Mouse (Mus musculus) neural tube, embryonic 15.5 days (tissue): Measurements from ENCODE around the gene Lrp1. TPM values are rescaled to one million over a fixed set of nuclear protein-coding genes. Genes with fewer than 3 reads are reported as not detected.

Experiments used
- ATAC-seq: fragments of 200-750 bp; cut with Nextera tagmentation; 2 replicates; pipeline ENCODE4 v1.8.0; 2017; ENCODE audit warnings: mild to moderate bottlenecking, moderate TSS enrichment, moderate library complexity; ENCODE audit not compliant: low FRiP score
- H3K27ac ChIP-seq: fragments of 300-500 bp; sonication (generic); replicated peaks from 2 replicates; pipeline ENCODE4 v1.5.1; 2015; ENCODE audit warnings: mild to moderate bottlenecking, inconsistent platforms
- H3K27me3 ChIP-seq: fragments of 300-500 bp; sonication (generic); replicated peaks from 2 replicates; pipeline ENCODE4 v1.6.1; 2015; ENCODE audit warnings: inconsistent platforms
- H3K36me3 ChIP-seq: fragments of 300-500 bp; sonication (generic); 2 replicates; pipeline ENCODE4 v1.6.1; 2015; ENCODE audit warnings: inconsistent platforms
- H3K4me1 ChIP-seq: fragments of 300-500 bp; sonication (generic); 2 replicates; pipeline ENCODE4 v1.6.1; 2015; ENCODE audit warnings: inconsistent platforms
- H3K4me2 ChIP-seq: fragments of 300-500 bp; sonication (generic); 2 replicates; pipeline ENCODE4 v1.6.1; 2015; ENCODE audit warnings: inconsistent platforms, mild to moderate bottlenecking, moderate library complexity
- H3K4me3 ChIP-seq: fragments of 300-500 bp; sonication (generic); replicated peaks from 2 replicates; pipeline ENCODE4 v1.5.1; 2015; ENCODE audit warnings: mild to moderate bottlenecking, inconsistent platforms
- H3K9ac ChIP-seq: fragments of 300-500 bp; sonication (generic); replicated peaks from 2 replicates; pipeline ENCODE4 v1.6.1; 2015; ENCODE audit warnings: mild to moderate bottlenecking, inconsistent platforms
- H3K9me3 ChIP-seq: fragments of 300-500 bp; sonication (generic); replicated peaks from 2 replicates; pipeline ENCODE4 v1.6.1; 2016; ENCODE audit warnings: inconsistent platforms
- WGBS: fragments of 180-500 bp; shearing (Covaris S2); methylation state at CpG from one replicate; pipeline ENCODE4 v1.1.7; 2015; ENCODE audit warnings: mixed read lengths; 5-methylcytosine and 5-hydroxymethylcytosine counted together
- polyA plus RNA-seq: library from polyadenylated mRNA; unstranded; fragments of >200 nt; fragmentation: Nextera tagmentation; extraction: Ambion mirVana; gene quantifications from 2 replicates; pipeline ENCODE4 v1.2.1, GENCODE M21; 2015

The Lrp1 gene
- polyA plus RNA-seq, 1 experiment from 2014 or later, result 108 TPM

- no peaks in the 10 kb centered on the region for H3K9me3 ChIP-seq
- no peak for ATAC-seq
- peaks cover 32% of the 10 kb centered on the region for H3K27me3 ChIP-seq
- H3K36me3 ChIP-seq, result peaks cover 10% of the 10 kb centered on the region
- peak overlapping the region; percentile 69 for H3K4me2 ChIP-seq
- H3K27ac ChIP-seq, result peak overlapping the region; percentile 23; the same call in 1 of the 2 replicates
- 14% methylated on average over 13 of the region's 13 CpGs for WGBS
- no peak overlapping the region for H3K9ac ChIP-seq
- no peak overlapping the region for H3K4me3 ChIP-seq
- peaks cover 84% of the 10 kb centered on the region for H3K4me1 ChIP-seq
Observed at GRCm38 (mm10) chr10:127514111-127514698, 106.7 kb downstream of the Lrp1 start.

DNA sequence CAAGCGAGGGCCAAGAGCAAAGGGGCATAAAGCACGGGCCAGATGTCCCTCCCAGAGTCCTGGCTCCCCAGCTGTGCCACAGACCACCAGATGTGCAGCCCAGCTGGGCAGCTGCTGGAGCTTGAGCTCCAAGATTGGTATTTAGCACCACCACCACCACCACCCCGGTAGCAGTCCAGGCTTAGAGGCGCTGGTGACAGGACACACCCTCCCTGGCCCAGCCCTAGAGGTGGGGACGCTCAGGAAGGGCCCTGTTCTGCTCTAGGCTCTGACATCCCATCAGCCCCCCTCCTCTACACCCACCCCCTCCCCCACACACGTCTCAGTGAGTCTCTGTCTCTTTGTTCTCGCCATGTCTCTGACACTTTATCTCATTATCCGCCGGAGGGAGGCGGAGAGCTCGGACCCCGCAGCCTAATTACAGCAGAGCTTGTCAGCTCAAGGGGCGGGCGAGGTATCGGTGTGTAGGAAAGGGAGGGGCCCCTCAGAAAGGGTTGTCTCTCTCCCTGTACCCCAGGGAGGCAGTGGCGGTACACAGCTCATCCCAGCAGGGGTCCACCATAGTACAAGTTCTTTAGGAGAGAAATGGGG, 107.4 kb downstream of the Lrp1 start:
- 2% methylated on average over 16 of the region's 16 CpGs for WGBS
- Histone ChIP-seq H3K4me3 (no peak overlapping the region), H3K27ac (peak overlapping the region; percentile 92), H3K27me3 (peaks cover 32% of the 10 kb centered on the region), H3K4me1 (peaks cover 90% of the 10 kb centered on the region), H3K9ac (peak overlapping the region; percentile 4; the same call in 1 of the 2 replicates), H3K4me2 (peak overlapping the region; percentile 69), H3K36me3 (peaks cover 8% of the 10 kb centered on the region), H3K9me3 (no peaks in the 10 kb centered on the region)
- ATAC-seq, result no peak

DNA sequence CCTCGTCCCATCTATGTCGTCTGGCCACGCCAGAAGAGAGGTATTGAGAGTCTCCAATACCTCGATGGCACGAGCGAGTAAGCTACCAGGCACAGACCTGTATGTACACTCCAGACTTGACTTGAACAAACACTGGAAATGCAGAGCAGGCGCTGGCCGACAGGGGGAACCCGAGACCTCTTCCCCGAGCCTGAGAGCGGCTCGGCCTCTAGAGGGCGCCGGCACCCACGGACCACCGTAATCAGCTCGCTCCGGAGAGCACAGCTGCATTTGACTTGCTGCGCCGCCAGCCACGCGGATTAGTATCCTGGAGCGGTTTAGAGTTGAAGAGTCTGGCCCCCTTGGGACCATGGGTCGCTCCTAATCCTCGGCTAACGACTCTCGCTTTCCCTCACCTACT, 108.1 kb downstream of the Lrp1 start:
- H3K4me3 ChIP-seq, result no peak overlapping the region
- peaks cover under 1% of the 10 kb centered on the region; the same call in 1 of the 2 replicates for H3K36me3 ChIP-seq
- peaks cover 98% of the 10 kb centered on the region for H3K4me1 ChIP-seq
- under 1% methylated on average over 27 of the region's 27 CpGs for WGBS
- ATAC-seq, result peak; percentile 30; the same call in 1 of the 2 replicates
- H3K27me3 ChIP-seq, result peaks cover 25% of the 10 kb centered on the region
- H3K9me3 ChIP-seq, result no peaks in the 10 kb centered on the region
- peak overlapping the region; percentile 92 for H3K27ac ChIP-seq
- peak overlapping the region; percentile 69 for H3K4me2 ChIP-seq
- peak overlapping the region; percentile 70; the same call in 1 of the 2 replicates for H3K9ac ChIP-seq

DNA sequence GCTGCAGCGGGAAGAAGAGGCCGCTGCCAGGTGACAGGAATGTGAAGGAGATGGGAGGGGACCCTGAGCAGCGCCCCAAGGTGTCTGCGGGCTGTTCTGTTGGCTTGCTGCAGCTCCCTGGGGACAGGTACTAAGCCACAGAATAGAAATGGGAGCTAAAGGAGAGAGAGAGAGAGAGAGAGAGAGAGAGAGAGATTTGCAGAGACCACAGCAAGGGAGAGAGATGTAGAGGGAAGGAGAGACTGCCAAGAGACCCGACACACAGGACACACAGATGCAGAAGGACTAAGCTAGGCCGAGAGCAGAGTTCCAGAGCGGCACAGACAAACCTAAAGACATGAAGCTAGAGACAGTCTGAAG, 108.7 kb downstream of the Lrp1 start:
- Histone ChIP-seq H3K9me3 (no peaks in the 10 kb centered on the region), H3K36me3 (no peaks in the 10 kb centered on the region; the same call in 1 of the 2 replicates), H3K27me3 (peaks cover 22% of the 10 kb centered on the region), H3K4me2 (peak overlapping the region; percentile 69), H3K4me3 (peak overlapping the region; percentile 37), H3K27ac (peak overlapping the region; percentile 92), H3K9ac (peak overlapping the region; percentile 70), H3K4me1 (peaks cover 97% of the 10 kb centered on the region)
- no peak for ATAC-seq
- 1% methylated on average over 7 of the region's 7 CpGs for WGBS

DNA sequence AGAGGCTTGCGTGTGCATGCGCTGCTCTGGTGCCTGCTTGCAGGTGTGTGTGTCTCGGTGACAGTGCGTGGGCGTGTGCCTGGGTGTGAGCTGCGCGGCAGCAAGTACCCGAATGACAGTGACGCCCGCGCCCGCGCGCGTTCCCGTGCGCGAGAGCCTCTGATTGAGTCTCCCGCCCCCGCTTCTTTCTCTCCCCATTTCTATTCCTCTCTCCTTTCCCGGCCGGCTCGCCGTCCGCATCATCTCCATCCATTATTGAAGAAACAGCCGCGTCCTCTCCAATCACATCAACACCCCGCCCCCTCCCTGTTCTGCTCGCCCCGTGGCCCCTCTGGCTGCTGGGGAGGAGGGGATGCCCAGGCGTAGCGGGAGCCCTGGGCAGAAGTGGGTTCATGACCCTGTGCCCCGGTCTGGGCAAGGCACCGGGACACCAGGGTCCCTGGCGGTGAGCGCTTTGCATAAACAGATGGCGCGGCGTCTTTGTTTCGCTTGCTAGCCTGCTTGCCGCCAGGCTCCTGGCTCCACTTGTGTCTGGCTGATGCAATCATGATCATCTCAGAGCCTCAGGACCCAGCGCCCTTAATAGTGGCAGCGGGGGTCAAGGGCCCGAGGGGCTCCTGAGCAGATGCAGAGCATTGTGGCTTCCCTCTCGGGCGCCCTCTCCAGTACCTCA, 109.2 kb downstream of the Lrp1 start:
- H3K4me1 ChIP-seq, result peaks cover 92% of the 10 kb centered on the region
- no peaks in the 10 kb centered on the region for H3K9me3 ChIP-seq

DNA sequence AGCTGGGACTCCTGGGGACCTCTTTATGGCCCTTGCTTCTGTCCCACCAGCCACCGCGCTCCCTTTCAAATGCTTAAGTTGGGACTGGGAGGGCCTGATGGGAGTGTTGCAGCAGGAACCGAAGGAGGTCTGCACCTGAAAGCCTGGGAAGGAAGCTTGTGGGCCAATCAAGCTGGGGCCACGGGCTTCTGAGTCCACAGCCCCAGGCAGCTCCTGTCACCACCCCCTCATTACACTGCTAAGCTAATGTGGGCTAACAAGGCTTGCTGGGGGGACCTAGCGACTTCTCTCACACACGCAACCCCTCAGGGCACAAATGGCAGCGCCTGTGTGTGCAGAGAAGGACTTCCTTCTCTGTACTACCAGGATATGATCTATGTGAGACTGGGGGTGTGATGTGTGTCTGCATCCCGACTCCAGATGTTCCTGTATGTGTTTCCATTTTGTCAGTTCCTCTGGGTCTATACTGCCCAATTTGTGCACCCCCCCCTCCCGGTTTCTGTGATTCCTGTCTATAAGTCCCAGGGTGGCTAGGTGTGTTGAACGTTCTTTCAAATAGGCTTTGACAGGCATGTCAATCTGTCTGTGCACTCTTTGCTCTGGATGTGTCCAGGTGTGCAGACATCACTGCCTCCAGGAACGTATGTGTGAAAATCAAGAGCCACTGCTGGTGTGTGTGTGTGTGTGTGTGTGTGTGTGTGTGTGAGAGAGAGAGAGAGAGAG, 109.9 kb downstream of the Lrp1 start:
- Histone ChIP-seq H3K4me1 (peaks cover 85% of the 10 kb centered on the region), H3K4me3 (peak overlapping the region; percentile 37), H3K9me3 (no peaks in the 10 kb centered on the region), H3K9ac (peak overlapping the region; percentile 70), H3K27me3 (peaks cover 19% of the 10 kb centered on the region), H3K27ac (peak overlapping the region; percentile 92), H3K4me2 (peak overlapping the region; percentile 69), H3K36me3 (no peaks in the 10 kb centered on the region)
- 10% methylated on average over 11 of the region's 11 CpGs for WGBS
- no peak for ATAC-seq

More for the DNA sequence above, 109.2 kb downstream of the Lrp1 start:
- peak overlapping the region; percentile 92 for H3K27ac ChIP-seq
- H3K36me3 ChIP-seq, result no peaks in the 10 kb centered on the region
- peaks cover 22% of the 10 kb centered on the region for H3K27me3 ChIP-seq
- 1% methylated on average over 41 of the region's 46 CpGs for WGBS
- H3K9ac ChIP-seq, result peak overlapping the region; percentile 70
- H3K4me3 ChIP-seq, result peak overlapping the region; percentile 37
- peak overlapping the region; percentile 69 for H3K4me2 ChIP-seq
- peak; percentile 40 for ATAC-seq

DNA sequence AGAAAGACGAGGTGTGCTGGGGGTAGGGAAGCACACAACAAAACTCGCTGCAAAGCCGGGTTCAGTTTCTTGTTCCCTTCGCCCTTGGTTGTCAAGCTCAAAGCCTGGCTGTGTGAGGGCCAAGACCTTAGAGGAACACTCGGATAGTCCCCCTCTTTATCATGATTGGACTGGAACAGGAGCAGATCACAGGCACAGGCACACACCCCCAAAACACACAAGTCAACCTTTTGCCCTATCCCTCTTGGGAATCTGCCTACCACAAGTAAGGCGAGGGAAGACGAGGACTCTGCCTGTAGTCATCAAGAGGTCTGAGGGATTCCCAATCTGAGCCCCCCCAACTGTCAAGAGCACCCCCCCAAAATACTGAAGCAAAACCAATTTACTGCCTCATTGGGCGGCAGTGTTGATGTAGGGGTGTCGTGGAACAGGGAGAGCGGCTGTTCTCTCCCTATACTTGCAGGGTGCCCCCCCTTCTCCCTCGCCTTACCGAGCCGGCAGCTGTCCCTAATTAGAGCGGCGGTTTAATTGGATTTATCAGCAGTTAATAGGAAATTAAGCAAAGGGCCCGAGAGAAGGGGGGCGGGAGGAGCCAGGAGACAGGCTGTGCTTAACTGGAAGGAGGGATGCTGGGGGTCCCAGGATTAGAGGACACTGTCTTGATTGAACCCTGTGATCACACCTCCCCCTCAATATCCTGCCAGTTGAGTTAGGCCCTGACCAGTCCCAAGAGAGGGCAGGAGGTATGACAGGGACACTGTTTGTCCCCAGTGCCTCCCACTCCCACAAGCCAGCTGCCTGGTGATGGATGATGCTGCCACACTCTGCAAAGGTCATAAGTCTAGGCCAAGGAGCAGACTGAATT, 110.9 kb downstream of the Lrp1 start:
- H3K9me3 ChIP-seq, result no peaks in the 10 kb centered on the region
- no peak for ATAC-seq
- H3K27ac ChIP-seq, result peak overlapping the region; percentile 92
- H3K27me3 ChIP-seq, result peaks cover 14% of the 10 kb centered on the region
- peak overlapping the region; percentile 34; the same call in 1 of the 2 replicates for H3K9ac ChIP-seq
- peaks cover 75% of the 10 kb centered on the region for H3K4me1 ChIP-seq
- peak overlapping the region; percentile 69 for H3K4me2 ChIP-seq
- 5% methylated on average over 17 of the region's 17 CpGs for WGBS
- no peaks in the 10 kb centered on the region for H3K36me3 ChIP-seq
- peak overlapping the region; percentile 44 for H3K4me3 ChIP-seq

GRCm38 (mm10) chr10:127509051-127509836, 111.7 kb downstream of the Lrp1 start:
- Histone ChIP-seq H3K27ac (peak overlapping the region; percentile 92), H3K9me3 (no peaks in the 10 kb centered on the region), H3K4me3 (peak overlapping the region; percentile 44), H3K9ac (peak overlapping the region; percentile 52), H3K4me1 (peaks cover 68% of the 10 kb centered on the region), H3K36me3 (no peaks in the 10 kb centered on the region), H3K4me2 (peak overlapping the region; percentile 69), H3K27me3 (0 out of 2 replicates have a peak, but pooled peaks cover 8% of the 10 kb centered on the region)
- whole genome bisulfite sequencing, result 1% methylated on average over 35 of the region's 35 CpGs
- peak; percentile 65 for ATAC-seq

DNA sequence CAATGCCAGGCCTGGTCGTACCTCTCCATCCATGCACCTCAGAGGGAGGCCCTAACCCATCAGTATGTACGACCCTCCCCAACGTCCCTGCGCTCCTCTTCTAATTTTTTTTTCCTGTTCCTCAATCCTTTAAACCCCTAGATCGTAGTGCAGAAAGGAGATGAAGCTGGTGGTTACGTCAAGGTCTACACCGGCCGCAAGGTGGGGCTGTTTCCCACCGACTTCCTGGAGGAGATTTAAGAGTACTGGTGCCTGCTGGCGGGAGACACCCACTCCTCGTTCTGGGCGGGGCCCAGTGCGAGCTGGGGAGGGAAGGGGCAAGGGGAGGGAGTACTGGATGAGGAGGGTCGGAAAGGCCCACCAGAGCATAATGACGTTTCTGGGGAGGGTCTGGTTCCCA, 112.7 kb downstream of the Lrp1 start:
- no peaks in the 10 kb centered on the region for H3K9me3 ChIP-seq
- no peak overlapping the region for H3K9ac ChIP-seq
- 3% methylated on average over 15 of the region's 15 CpGs for WGBS
- peaks cover 58% of the 10 kb centered on the region for H3K4me1 ChIP-seq
- no peak for ATAC-seq
- H3K36me3 ChIP-seq, result 0 out of 2 replicates have a peak, but pooled peaks cover 2% of the 10 kb centered on the region
- H3K4me3 ChIP-seq, result no peak overlapping the region
- peak overlapping the region; percentile 92; the same call in 1 of the 2 replicates for H3K27ac ChIP-seq
- H3K4me2 ChIP-seq, result peak overlapping the region; percentile 69
- 0 out of 2 replicates have a peak, but pooled peaks cover 5% of the 10 kb centered on the region for H3K27me3 ChIP-seq
